Mouse (Mus musculus) MEL (cell line): Measurements from ENCODE around the gene Arhgef17. TPM values are rescaled to one million over a fixed set of nuclear protein-coding genes. Genes with fewer than 3 reads are reported as not detected.

Source experiments
- DNase-seq: peaks from one replicate; pipeline ENCODE4 v3.0.0; 2011; ENCODE audit warnings: low read depth, low spot score
- H3K27ac ChIP-seq: 2 replicates; pipeline ENCODE4 v1.5.1; 2012; ENCODE audit warnings: low read depth, mild to moderate bottlenecking, control low read depth, low read length, moderate library complexity; ENCODE audit not compliant: control insufficient read depth
- H3K27me3 ChIP-seq, 2 experiments: fragments of 150-350 bp in 1 of 2; sonication (generic) in 1 of 2; 2 replicates each; pipeline ENCODE4 v1.6.1; 2012; ENCODE audit warnings: low read length in 2 of 2, mild to moderate bottlenecking in 2 of 2, improper control_type of control experiment in 1 of 2, moderate library complexity in 1 of 2; ENCODE audit not compliant: insufficient read depth in 2 of 2, control insufficient read depth in 1 of 2
- H3K36me3 ChIP-seq, 2 experiments: 2 replicates each; pipeline ENCODE4 v1.6.1; 2012 to 2014; ENCODE audit warnings: low read length in 2 of 2, improper control_type of control experiment in 1 of 2, inconsistent platforms in 1 of 2, mild to moderate bottlenecking in 1 of 2; ENCODE audit not compliant: insufficient read depth in 2 of 2, control insufficient read depth in 1 of 2
- H3K4me1 ChIP-seq, 2 experiments: fragments of 150-350 bp in 1 of 2; sonication (generic) in 1 of 2; 2 replicates each; pipeline ENCODE4 v1.6.1; 2012; ENCODE audit warnings: low read length in 2 of 2, improper control_type of control experiment in 1 of 2, mild to moderate bottlenecking in 1 of 2; ENCODE audit not compliant: insufficient read depth in 2 of 2, control insufficient read depth in 1 of 2
- H3K4me3 ChIP-seq, 2 experiments: fragments of 150-350 bp in 1 of 2; sonication (generic) in 1 of 2; 2 replicates each; pipeline ENCODE4 v1.5.1; 2012; ENCODE audit warnings: low read depth in 2 of 2, low read length in 2 of 2, mild to moderate bottlenecking in 2 of 2, moderate library complexity in 2 of 2, control low read depth in 1 of 2, improper control_type of control experiment in 1 of 2; ENCODE audit not compliant: control insufficient read depth in 1 of 2, insufficient read depth in 1 of 2
- H3K79me2 ChIP-seq: 2 replicates; pipeline ENCODE4 v1.6.1; 2012; ENCODE audit warnings: mild to moderate bottlenecking, low read length, moderate library complexity; ENCODE audit not compliant: control insufficient read depth, poor library complexity, insufficient read depth
- H3K9ac ChIP-seq: 2 replicates; pipeline ENCODE4 v1.6.1; 2012; ENCODE audit warnings: low read depth, mild to moderate bottlenecking, control low read depth, low read length, moderate library complexity; ENCODE audit not compliant: control insufficient read depth, poor library complexity, severe bottlenecking
- H3K9me3 ChIP-seq: fragments of 150-350 bp; sonication (generic); replicated peaks from 2 replicates; pipeline ENCODE4 v1.6.1; 2012; ENCODE audit warnings: mild to moderate bottlenecking, low read length, improper control_type of control experiment, moderate library complexity; ENCODE audit not compliant: insufficient read depth
- BHLHE40 ChIP-seq: IDR thresholded peaks from 2 replicates; pipeline ENCODE4 v1.6.1; 2012; ENCODE audit warnings: low read depth, mild to moderate bottlenecking, inconsistent platforms, low read length, improper control_type of control experiment, borderline replicate concordance
- CHD2 ChIP-seq: IDR thresholded peaks from 2 replicates; pipeline ENCODE4 v1.6.1; 2011; ENCODE audit warnings: low read length, improper control_type of control experiment
- ELF1 ChIP-seq: IDR thresholded peaks from 2 replicates; pipeline ENCODE4 v1.6.1; 2014; ENCODE audit warnings: low read depth, mild to moderate bottlenecking, inconsistent platforms, low read length, improper control_type of control experiment, moderate library complexity
- ETS1 ChIP-seq: IDR thresholded peaks from 2 replicates; pipeline ENCODE4 v1.6.1; 2012; ENCODE audit warnings: low read depth, mild to moderate bottlenecking, inconsistent platforms, low read length, improper control_type of control experiment, moderate library complexity
- GABPA ChIP-seq: IDR thresholded peaks from 2 replicates; pipeline ENCODE4 v1.6.1; 2012; ENCODE audit warnings: low read depth, mild to moderate bottlenecking, inconsistent platforms, low read length, improper control_type of control experiment, moderate library complexity
- JUND ChIP-seq: IDR thresholded peaks from 2 replicates; pipeline ENCODE4 v1.6.1; 2011; ENCODE audit warnings: low read depth, mild to moderate bottlenecking, improper control_type of control experiment, low read length
- MEF2A ChIP-seq: IDR thresholded peaks from 2 replicates; pipeline ENCODE4 v1.6.1; 2014; ENCODE audit warnings: low read depth, mild to moderate bottlenecking, inconsistent platforms, low read length, improper control_type of control experiment; ENCODE audit not compliant: poor library complexity, insufficient replicate concordance, severe bottlenecking; ENCODE audit errors: extremely low read depth
- MXI1 ChIP-seq: IDR thresholded peaks from 2 replicates; pipeline ENCODE4 v1.6.1; 2011; ENCODE audit warnings: mild to moderate bottlenecking, low read depth, low read length, improper control_type of control experiment
- MYB ChIP-seq: IDR thresholded peaks from 2 replicates; pipeline ENCODE4 v1.6.1; 2011; ENCODE audit warnings: mild to moderate bottlenecking, low read depth, low read length, improper control_type of control experiment
- RAD21 ChIP-seq: IDR thresholded peaks from 2 replicates; pipeline ENCODE4 v1.6.1; 2011; ENCODE audit warnings: mild to moderate bottlenecking, low read depth, low read length, improper control_type of control experiment
- RCOR1 ChIP-seq: IDR thresholded peaks from 2 replicates; pipeline ENCODE4 v1.6.1; 2012; ENCODE audit warnings: low read depth, mild to moderate bottlenecking, inconsistent platforms, low read length, improper control_type of control experiment
- TBP ChIP-seq: IDR thresholded peaks from 2 replicates; pipeline ENCODE4 v1.8.0; 2011; ENCODE audit warnings: low read depth, low read length, improper control_type of control experiment
- UBTF ChIP-seq: IDR thresholded peaks from 2 replicates; pipeline ENCODE4 v1.6.1; 2012; ENCODE audit warnings: low read depth, mild to moderate bottlenecking, inconsistent platforms, low read length, improper control_type of control experiment, moderate library complexity, borderline replicate concordance; ENCODE audit not compliant: insufficient read depth
- ZMIZ1 ChIP-seq: IDR thresholded peaks from 2 replicates; pipeline ENCODE4 v1.6.1; 2012; ENCODE audit warnings: low read depth, mild to moderate bottlenecking, inconsistent platforms, low read length, improper control_type of control experiment, moderate library complexity
- polyA plus RNA-seq, 2 experiments: library from polyadenylated mRNA; stranded (reverse) in 1 of 2; unstranded in 1 of 2; fragments of >175 nt in 1 of 2; fragments of >200 nt in 1 of 2; gene quantifications; 2 replicates each; pipeline versions ENCODE4 v1.2.1 to v1.2.4; 2012; ENCODE audit warnings: low replicate concordance in 2 of 2, low read depth in 1 of 2; ENCODE audit not compliant: insufficient read length in 2 of 2, insufficient read depth in 1 of 2, missing spikeins in 1 of 2
- total RNA-seq: library from RNA; depleted of rRNA; stranded (reverse); fragments of 300-350 nt; gene quantifications from 2 replicates; pipeline ENCODE4 v1.2.3, GENCODE M21; 2012

The Arhgef17 gene
- total and polyA plus RNA-seq, 3 experiments, result under 0.01 TPM; not detected in 2

DNA sequence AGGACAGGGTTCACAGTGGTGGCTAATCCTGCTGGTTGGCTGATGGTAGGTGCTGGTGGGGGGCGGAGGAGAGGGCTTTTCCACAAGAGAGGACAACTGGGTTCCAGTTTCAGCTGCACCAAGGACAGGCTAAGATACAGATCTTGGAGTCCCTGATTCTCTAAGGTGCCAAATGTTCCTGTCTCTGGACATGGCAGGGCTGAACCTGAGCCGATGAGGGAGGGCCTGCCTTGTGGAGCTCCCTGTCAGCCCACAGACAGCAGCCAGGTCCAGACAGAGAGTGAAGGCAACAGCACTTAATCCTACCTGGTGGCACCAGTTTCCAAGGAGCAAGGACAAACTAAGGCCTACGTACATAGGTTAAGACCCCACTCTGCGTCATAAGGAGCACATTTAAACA, 47.4 kb downstream of the Arhgef17 start:
- Histone ChIP-seq H3K36me3 (no peaks in the 10 kb centered on the region), H3K27ac (no peak overlapping the region), H3K9ac (no peak overlapping the region), H3K79me2 (no peaks in the 10 kb centered on the region), H3K9me3 (no peaks in the 10 kb centered on the region), H3K27me3 (0 out of 4 replicates have a peak, but pooled peaks cover 0 to 1% of the 10 kb centered on the region in 2 experiments), H3K4me3 (no peak overlapping the region), H3K4me1 (no peaks in the 10 kb centered on the region)
- TF ChIP-seq JUND, result no peak
- no peak for TF ChIP-seq ETS1
- no peak for TF ChIP-seq UBTF
- TF ChIP-seq CHD2, result no peak
- TF ChIP-seq ELF1, result no peak
- no peak for TF ChIP-seq MYB
- no peak for DNase-seq

DNA sequence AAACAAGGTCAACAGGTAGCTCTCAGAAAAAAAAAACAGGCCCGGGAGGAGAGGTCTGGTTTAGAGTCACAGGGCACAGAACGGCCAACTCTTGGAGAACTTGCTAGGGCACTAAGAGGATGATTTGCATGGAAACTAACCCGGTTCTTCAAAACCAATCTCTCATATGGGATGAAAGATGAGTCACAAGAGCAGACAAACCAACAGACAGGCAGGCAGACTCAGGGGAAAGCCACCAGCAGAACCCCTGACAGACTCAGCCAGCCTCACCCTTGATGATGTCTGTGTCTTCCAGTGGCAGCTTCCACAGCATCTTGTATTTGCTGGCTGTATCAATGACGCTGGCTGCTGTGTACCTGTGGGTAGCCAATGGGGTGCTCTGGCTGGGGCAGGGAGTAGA, 50.0 kb downstream of the Arhgef17 start:
- Histone ChIP-seq H3K79me2 (no peaks in the 10 kb centered on the region), H3K27ac (no peak overlapping the region), H3K4me3 (no peak overlapping the region), H3K9me3 (no peaks in the 10 kb centered on the region), H3K9ac (no peak overlapping the region), H3K4me1 (no peaks in the 10 kb centered on the region), H3K36me3 (no peaks in the 10 kb centered on the region), H3K27me3 (0 out of 4 replicates have a peak, but pooled peaks cover 0 to 1% of the 10 kb centered on the region in 2 experiments)
- TF ChIP-seq ELF1, result no peak
- no peak for TF ChIP-seq TBP
- no peak for TF ChIP-seq BHLHE40
- no peak for DNase-seq

GRCm38 (mm10) chr7:100881531-100881930, 50.4 kb downstream of the Arhgef17 start:
- H3K9ac ChIP-seq, result no peak overlapping the region
- no peaks in the 10 kb centered on the region for H3K9me3 ChIP-seq
- no peak overlapping the region for H3K27ac ChIP-seq
- no peaks in the 10 kb centered on the region for H3K79me2 ChIP-seq
- TF ChIP-seq RCOR1 (no peak), ETS1 (no peak), MEF2A (no peak), ELF1 (no peak), JUND (no peak), GABPA (no peak), RAD21 (no peak), MXI1 (no peak), TBP (no peak), CHD2 (no peak), ZMIZ1 (no peak)
- H3K4me3 ChIP-seq, result no peak overlapping the region
- no peaks in the 10 kb centered on the region for H3K36me3 ChIP-seq
- no peak for DNase-seq
- H3K4me1 ChIP-seq, result no peaks in the 10 kb centered on the region
- H3K27me3 ChIP-seq, result 0 out of 4 replicates have a peak, but pooled peaks cover 0 to 1% of the 10 kb centered on the region in 2 experiments
